Mouse (Mus musculus): ENCODE measurements at regions not wholly inside any gene's neighbourhood (a gene's known extent, or its start where the extent isn't known, plus 50 kb on each side); places are given as distances from the start of the nearest gene placed in this dataset.

DNA sequence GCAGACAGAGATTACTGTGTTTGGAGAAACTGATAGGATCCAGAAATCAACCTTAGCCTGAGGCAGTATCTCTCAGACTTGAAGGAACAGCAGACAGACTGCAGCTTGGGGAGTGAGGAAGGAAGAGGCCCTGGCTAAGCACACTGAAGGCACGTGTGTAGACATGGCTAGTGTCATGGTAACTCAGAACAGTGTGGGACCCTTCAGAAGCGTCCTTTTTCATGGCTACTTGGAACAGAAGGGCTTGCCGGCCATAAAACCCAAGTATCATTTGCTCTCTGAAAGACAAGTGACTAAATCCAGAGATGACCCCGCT is 60.7 kb upstream of the Egln3 start:
- 41% methylated on average over 4 of the region's 4 CpGs for WGBS
- Histone ChIP-seq H3K4me1 (ENCODE audit: control insufficient read depth, insufficient read depth, low read length) (peaks cover 14% of the 10 kb centered on the region; the same call in 1 of the 2 replicates), H3K27me3 (ENCODE audit: control insufficient read depth, insufficient read depth, low read length) (no peaks in the 10 kb centered on the region), H3K9ac (ENCODE audit: low read depth, low read length, severe bottlenecking) (no peak overlapping the region), H3K9me3 (ENCODE audit: control insufficient read depth, low read length) (no peaks in the 10 kb centered on the region), H3K36me3 (ENCODE audit: control insufficient read depth, insufficient read depth, low read length) (no peaks in the 10 kb centered on the region), H3K4me2 (replicated peaks; ENCODE audit: low read depth, low read length, severe bottlenecking) (no peak overlapping the region), H3K4me3 (replicated peaks; ENCODE audit: low read length) (no peak overlapping the region), H3K27ac (replicated peaks; ENCODE audit: low read depth, low read length) (no peak overlapping the region)
- no peak for TF ChIP-seq POLR2A (IDR thresholded peaks at IDR 0.05; ENCODE audit: borderline replicate concordance, extremely low read depth, insufficient read depth, insufficient read length)
- DNase-seq (ENCODE audit: low spot score) (no peak), ATAC-seq (ENCODE audit: low FRiP score, low read depth) (no peak)

DNA sequence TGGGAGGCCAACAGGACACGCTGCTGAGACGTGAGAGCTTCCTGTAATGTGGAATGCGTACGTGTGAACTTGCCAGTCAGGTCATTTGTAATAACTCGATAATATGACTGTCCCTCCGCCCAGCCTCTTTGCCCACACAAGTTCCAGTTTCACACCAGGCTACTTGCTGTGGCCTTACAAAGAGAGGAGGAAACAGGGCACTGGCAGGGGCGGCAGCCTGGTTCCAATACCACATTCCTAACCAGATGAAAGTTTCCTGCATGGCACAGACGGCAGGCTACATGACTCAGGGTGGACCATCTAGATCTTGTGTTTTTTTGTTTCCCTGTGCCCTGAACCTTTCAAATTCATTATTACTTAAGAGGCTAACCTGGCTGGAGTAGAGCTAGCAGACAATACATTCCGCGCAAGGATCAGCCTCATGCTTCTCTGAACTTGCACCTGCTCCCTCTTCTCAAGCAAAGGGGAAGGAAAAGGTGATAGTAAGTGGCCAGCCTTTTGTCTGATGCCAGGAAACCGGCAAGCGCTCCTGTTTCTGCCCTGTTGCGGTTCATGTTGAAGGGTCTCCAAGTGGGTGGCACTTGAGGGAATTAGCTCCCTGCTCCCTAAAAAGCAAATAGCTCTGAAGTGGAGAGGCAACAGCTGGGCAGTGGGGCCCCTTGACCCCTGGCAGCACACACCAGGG is 60.2 kb upstream of the Egln3 start:
- ATAC-seq (ENCODE audit: low FRiP score, low read depth): no peak

DNA sequence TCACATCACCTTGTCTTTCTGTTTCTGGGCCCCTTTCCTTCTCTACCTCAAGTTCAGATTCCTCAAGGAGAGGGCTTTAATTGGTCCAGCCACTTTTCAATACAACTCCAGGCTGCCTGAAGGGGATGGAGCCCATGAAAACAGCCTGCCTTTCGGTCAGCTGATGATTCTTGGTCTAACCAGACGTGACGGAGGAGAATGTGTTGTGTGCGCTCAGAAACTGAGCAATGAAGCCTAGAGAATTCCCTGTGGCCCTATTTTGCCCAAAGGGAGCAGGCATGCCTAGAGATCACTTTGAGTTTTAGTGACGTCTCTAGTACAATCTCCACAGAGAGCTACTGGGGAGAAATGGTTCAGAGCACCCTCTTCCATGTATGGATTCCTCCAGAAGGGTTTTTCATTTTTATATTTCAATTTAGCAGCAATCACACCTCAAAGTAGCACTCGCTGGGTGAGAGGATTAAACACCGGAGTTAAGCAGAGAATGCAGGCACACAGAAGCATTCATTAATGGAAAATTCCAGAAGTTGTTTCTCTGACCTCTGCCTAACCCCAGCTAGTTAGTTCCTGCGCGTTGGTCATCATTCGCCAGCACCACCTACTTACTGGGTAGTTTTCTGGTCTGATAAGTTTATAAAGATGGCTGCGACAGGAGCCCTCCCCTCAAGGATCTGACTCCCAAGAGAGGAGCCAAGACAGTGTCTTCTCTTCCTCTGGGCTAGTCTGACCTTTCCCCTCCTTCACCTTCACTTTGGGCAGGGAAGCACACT is 58.8 kb upstream of the Egln3 start:
- Histone ChIP-seq H3K27ac (replicated peaks; ENCODE audit: low read depth, low read length) (no peak overlapping the region), H3K9ac (ENCODE audit: low read depth, low read length, severe bottlenecking) (no peak overlapping the region), H3K27me3 (ENCODE audit: control insufficient read depth, insufficient read depth, low read length) (no peaks in the 10 kb centered on the region), H3K4me2 (replicated peaks; ENCODE audit: low read depth, low read length, severe bottlenecking) (no peak overlapping the region), H3K9me3 (ENCODE audit: control insufficient read depth, low read length) (no peaks in the 10 kb centered on the region), H3K36me3 (ENCODE audit: control insufficient read depth, insufficient read depth, low read length) (no peaks in the 10 kb centered on the region), H3K4me3 (replicated peaks; ENCODE audit: low read length) (no peak overlapping the region), H3K4me1 (ENCODE audit: control insufficient read depth, insufficient read depth, low read length) (peaks cover 14% of the 10 kb centered on the region; the same call in 1 of the 2 replicates)
- 64% methylated on average over 11 of the region's 11 CpGs for WGBS
- DNase-seq (ENCODE audit: low spot score): no peak
- no peak for TF ChIP-seq POLR2A (IDR thresholded peaks at IDR 0.05; ENCODE audit: borderline replicate concordance, extremely low read depth, insufficient read depth, insufficient read length)
- ATAC-seq (ENCODE audit: low FRiP score, low read depth): no peak

More for the DNA sequence above, 60.2 kb upstream of the Egln3 start:
- Histone ChIP-seq H3K4me1 (ENCODE audit: control insufficient read depth, insufficient read depth, low read length) (peaks cover 14% of the 10 kb centered on the region; the same call in 1 of the 2 replicates), H3K4me3 (replicated peaks; ENCODE audit: low read length) (no peak overlapping the region), H3K9ac (ENCODE audit: low read depth, low read length, severe bottlenecking) (no peak overlapping the region), H3K4me2 (replicated peaks; ENCODE audit: low read depth, low read length, severe bottlenecking) (no peak overlapping the region), H3K36me3 (ENCODE audit: control insufficient read depth, insufficient read depth, low read length) (no peaks in the 10 kb centered on the region), H3K27me3 (ENCODE audit: control insufficient read depth, insufficient read depth, low read length) (no peaks in the 10 kb centered on the region), H3K27ac (replicated peaks; ENCODE audit: low read depth, low read length) (no peak overlapping the region), H3K9me3 (ENCODE audit: control insufficient read depth, low read length) (no peaks in the 10 kb centered on the region)
- 65% methylated on average over 13 of the region's 13 CpGs for WGBS
- DNase-seq (ENCODE audit: low spot score): no peak
- TF ChIP-seq POLR2A (IDR thresholded peaks at IDR 0.05; ENCODE audit: borderline replicate concordance, extremely low read depth, insufficient read depth, insufficient read length): no peak

DNA sequence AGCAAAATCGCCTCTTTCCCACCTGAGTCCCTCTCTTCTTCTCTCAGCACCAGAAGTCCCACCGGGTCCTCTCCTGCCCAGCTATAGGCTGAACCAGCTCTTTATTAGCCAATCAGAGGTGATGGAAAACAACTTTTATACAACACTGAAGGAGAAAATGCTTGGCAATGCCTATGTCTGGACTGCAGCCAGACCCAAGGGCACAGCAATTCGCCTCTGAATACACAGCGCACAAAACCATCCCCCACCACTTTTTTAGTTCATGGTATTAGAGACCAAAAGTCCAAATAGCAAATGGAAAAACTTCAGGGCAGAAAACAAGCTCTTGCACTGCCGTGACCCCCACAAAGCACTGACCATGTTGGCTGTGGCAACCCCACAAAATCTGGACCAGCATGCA is 57.8 kb upstream of the Egln3 start:
- H3K27me3 ChIP-seq (ENCODE audit: control insufficient read depth, insufficient read depth, low read length): no peaks in the 10 kb centered on the region
- no peak for TF ChIP-seq POLR2A (IDR thresholded peaks at IDR 0.05; ENCODE audit: borderline replicate concordance, extremely low read depth, insufficient read depth, insufficient read length)
- no peak overlapping the region for H3K27ac ChIP-seq (replicated peaks; ENCODE audit: low read depth, low read length)
- H3K4me1 ChIP-seq (ENCODE audit: control insufficient read depth, insufficient read depth, low read length): peaks cover 14% of the 10 kb centered on the region; the same call in 1 of the 2 replicates
- no peak for DNase-seq (ENCODE audit: low spot score)
- no peaks in the 10 kb centered on the region for H3K9me3 ChIP-seq (ENCODE audit: control insufficient read depth, low read length)
- no peak overlapping the region for H3K9ac ChIP-seq (ENCODE audit: low read depth, low read length, severe bottlenecking)
- no peaks in the 10 kb centered on the region for H3K36me3 ChIP-seq (ENCODE audit: control insufficient read depth, insufficient read depth, low read length)
- ATAC-seq (ENCODE audit: low FRiP score, low read depth): no peak
- no peak overlapping the region for H3K4me3 ChIP-seq (replicated peaks; ENCODE audit: low read length)
- no peak overlapping the region for H3K4me2 ChIP-seq (replicated peaks; ENCODE audit: low read depth, low read length, severe bottlenecking)
- WGBS: 67% methylated on average over 5 of the region's 5 CpGs

DNA sequence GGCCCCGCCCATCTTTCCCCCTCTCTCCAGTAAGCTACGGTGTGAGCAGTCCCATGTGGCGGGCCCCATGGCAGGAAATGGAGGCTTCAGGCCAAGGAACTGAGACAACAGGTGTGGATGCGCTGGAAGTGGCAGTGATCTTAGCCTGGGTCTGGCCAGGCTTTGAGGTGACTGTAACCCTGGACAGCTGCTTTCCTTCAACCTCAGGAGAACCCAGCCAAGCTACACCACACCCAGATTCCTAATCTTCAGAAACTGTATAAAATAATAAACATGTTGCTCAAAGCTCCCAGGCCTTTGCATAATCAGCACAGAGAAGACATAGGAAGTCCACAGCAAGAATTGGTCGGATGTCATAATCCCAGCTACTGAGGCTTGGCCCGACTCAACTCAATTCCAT is 56.8 kb upstream of the Egln3 start:
- Histone ChIP-seq H3K4me2 (replicated peaks; ENCODE audit: low read depth, low read length, severe bottlenecking) (no peak overlapping the region), H3K27ac (replicated peaks; ENCODE audit: low read depth, low read length) (no peak overlapping the region), H3K4me1 (ENCODE audit: control insufficient read depth, insufficient read depth, low read length) (peaks cover 14% of the 10 kb centered on the region; the same call in 1 of the 2 replicates), H3K27me3 (ENCODE audit: control insufficient read depth, insufficient read depth, low read length) (no peaks in the 10 kb centered on the region), H3K9me3 (ENCODE audit: control insufficient read depth, low read length) (no peaks in the 10 kb centered on the region), H3K9ac (ENCODE audit: low read depth, low read length, severe bottlenecking) (no peak overlapping the region), H3K36me3 (ENCODE audit: control insufficient read depth, insufficient read depth, low read length) (no peaks in the 10 kb centered on the region), H3K4me3 (replicated peaks; ENCODE audit: low read length) (no peak overlapping the region)
- no peak for DNase-seq (ENCODE audit: low spot score)
- WGBS: 70% methylated on average over 6 of the region's 6 CpGs
- TF ChIP-seq POLR2A (IDR thresholded peaks at IDR 0.05; ENCODE audit: borderline replicate concordance, extremely low read depth, insufficient read depth, insufficient read length): no peak
- ATAC-seq (ENCODE audit: low FRiP score, low read depth): 0 out of 2 replicates have a peak, but pooled peaks have one; percentile 50

Data from limb, embryonic 14.5 days (tissue).